27 mouse cellular contexts compared by ENCODE assay signal in the genomic region with DNA sequence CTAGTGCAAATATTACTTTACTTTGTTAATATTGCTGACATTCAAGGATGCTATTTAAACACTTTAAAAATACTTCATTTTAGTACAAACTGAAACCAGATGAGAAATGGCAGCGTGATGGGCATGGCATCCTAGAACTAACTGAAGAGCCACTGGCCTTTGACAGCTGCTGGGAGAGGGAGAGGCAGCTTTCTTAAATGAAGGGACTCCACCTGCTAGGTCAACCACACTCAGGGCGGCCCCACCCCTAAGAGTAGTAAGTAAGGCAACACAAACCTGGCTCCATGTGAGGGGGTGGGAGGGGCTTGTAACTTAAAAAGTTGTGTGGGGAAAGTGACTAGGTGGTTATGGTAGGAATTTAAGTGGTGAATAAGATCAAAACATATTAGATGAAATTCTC. TPM values are rescaled to one million over a fixed set of nuclear protein-coding genes. Genes with fewer than 3 reads are reported as not detected.
DNase-seq lines count a peak whose midpoint lies in the region; ATAC-seq and TF ChIP-seq lines count a peak whose summit lies in the region.
"Had no signal": no experiment of that assay in that cellular context is flagged by ENCODE, and none has a peak within 500 bp of the region (broad histone marks: within the 10 kb centered on the region; RNA-seq: fewer than 3 reads in every experiment).

No protein-coding gene starts in this region.

- H3K4me2 ChIP-seq in hindbrain, postnatal 0 days (ENCODE audit: low read depth, low read length), result no peak overlapping the region
- H3K4me2 ChIP-seq: embryonic facial prominence, embryonic 12.5 days; forebrain, embryonic 15.5 days; hindbrain, embryonic 13.5 days had no signal

- H3K27ac ChIP-seq in bone marrow macrophage, adult 2 months (ENCODE audit: insufficient read depth, low read depth, low read length), result 0 out of 2 replicates have a peak overlapping the region, but pooled peaks have one; percentile 12
- no peak overlapping the region for H3K27ac ChIP-seq in hindbrain, postnatal 0 days
- H3K27ac ChIP-seq: embryonic facial prominence, embryonic 12.5 days; forebrain, embryonic 15.5 days; heart, embryonic 10.5 days; hindbrain, embryonic 13.5 days had no signal

- no peak overlapping the region for H3K4me3 ChIP-seq in bone marrow macrophage, adult 2 months (ENCODE audit: insufficient read depth, low read length)
- H3K4me3 ChIP-seq in hindbrain, postnatal 0 days (ENCODE audit: low read length), result no peak overlapping the region
- H3K4me3 ChIP-seq: embryonic facial prominence, embryonic 12.5 days; forebrain, embryonic 15.5 days; heart, embryonic 10.5 days; hindbrain, embryonic 13.5 days had no signal

- H3K27me3 ChIP-seq in hindbrain, postnatal 0 days (ENCODE audit: insufficient read depth, low read length), result no peaks in the 10 kb centered on the region
- H3K27me3 ChIP-seq: embryonic facial prominence, embryonic 12.5 days; forebrain, embryonic 15.5 days; hindbrain, embryonic 13.5 days; Patski had no signal

- no peaks in the 10 kb centered on the region for H3K9me3 ChIP-seq in hindbrain, postnatal 0 days (ENCODE audit: low read length)
- H3K9me3 ChIP-seq: embryonic facial prominence, embryonic 12.5 days; forebrain, embryonic 15.5 days; heart, embryonic 10.5 days; hindbrain, embryonic 13.5 days had no signal

- peaks cover 59% of the 10 kb centered on the region for H3K4me1 ChIP-seq in bone marrow macrophage, adult 2 months (ENCODE audit: control insufficient read depth, insufficient read depth, low read length)
- no peaks in the 10 kb centered on the region for H3K4me1 ChIP-seq in hindbrain, postnatal 0 days (ENCODE audit: insufficient read depth, low read length)
- H3K4me1 ChIP-seq: embryonic facial prominence, embryonic 12.5 days; forebrain, embryonic 15.5 days; heart, embryonic 10.5 days; hindbrain, embryonic 13.5 days had no signal

- no peak for TF ChIP-seq POLR2A in bone marrow macrophage, adult 2 months (IDR thresholded peaks at IDR 0.05; ENCODE audit: borderline replicate concordance, low read depth, low read length)

- 81% methylated on average over 2 of the region's 2 CpGs for WGBS in hindbrain, postnatal 0 days

- no peaks in the 10 kb centered on the region for H3K36me3 ChIP-seq in hindbrain, postnatal 0 days (ENCODE audit: insufficient read depth, low read length)
- H3K36me3 ChIP-seq: embryonic facial prominence, embryonic 12.5 days; forebrain, embryonic 15.5 days; heart, embryonic 10.5 days; hindbrain, embryonic 13.5 days had no signal

- H3K9ac ChIP-seq in hindbrain, postnatal 0 days (replicated peaks; ENCODE audit: low read length), result no peak overlapping the region
- H3K9ac ChIP-seq: embryonic facial prominence, embryonic 12.5 days; forebrain, embryonic 15.5 days; hindbrain, embryonic 13.5 days had no signal

- peak; percentile 62 for ATAC-seq in CD4-positive, CD25-positive, alpha-beta regulatory T cell, adult 4 months
- no peak for ATAC-seq in hindbrain, postnatal 0 days
- ATAC-seq: forebrain, embryonic 15.5 days; Patski had no signal

- peak; percentile 49 for DNase-seq in thymus, postnatal 14 days
- DNase-seq in thymus, adult 18-20 months, result no peak
- DNase-seq in urinary bladder, postnatal 25 days (ENCODE audit: low spot score), result no peak
- DNase-seq in embryo, embryonic 9.5 days (ENCODE audit: extremely low spot score), result no peak
- DNase-seq in hindbrain, postnatal 0 days (ENCODE audit: low spot score), result no peak
- DNase-seq: adrenal gland, adult 8-10 months; adrenal gland, postnatal 36 days; cerebellum, adult 11 months; cerebellum, adult 8-10 months; cerebellum, postnatal 14 days; embryo, embryonic 11 days; gastrocnemius, postnatal 10 days; heart, adult 18-20 months; heart, postnatal 10 days had no signal

- no peak for TF ChIP-seq CTCF in bone marrow macrophage, adult 2 months (IDR thresholded peaks at IDR 0.05; ENCODE audit: low read depth, low read length)
- TF ChIP-seq CTCF in hindbrain, postnatal 0 days (IDR thresholded peaks at IDR 0.05; ENCODE audit: low read depth), result no peak

RNA-seq across cellular contexts. Expression of gene Stambpl1, which starts 10.6 kb away (rescaled TPM):
- polyA plus RNA-seq in CD4-positive, CD25-positive, alpha-beta regulatory T cell, adult 4 months (2017; shearing (Covaris generic)), result 100 to 1,000 TPM in 1 of 2 experiments, 10 to 100 TPM in 1; 87.6 to 100 TPM
- polyA plus RNA-seq in bone marrow macrophage, adult 2 months (2012; ENCODE audit: insufficient read depth, insufficient read length, missing spikeins), result 28.3 and 30.3 TPM in 2 replicates
- total RNA-seq in hindbrain, postnatal 0 days (2014; rRNA removed), result 16.1 and 21.2 TPM in 2 replicates
- 19.4 and 19.5 TPM in 2 replicates for polyA plus RNA-seq in hindbrain, postnatal 0 days (2015; fragmentation: Nextera tagmentation; extraction: Ambion mirVana)

RNA-seq across cellular contexts. Expression of gene Ankrd22, which starts 36.8 kb away (rescaled TPM):
- polyA plus RNA-seq in CD4-positive, CD25-positive, alpha-beta regulatory T cell, adult 4 months (2017; shearing (Covaris generic)), result not detected
- not detected in 2 replicates for polyA plus RNA-seq in bone marrow macrophage, adult 2 months (2012; ENCODE audit: insufficient read depth, insufficient read length, missing spikeins)
- not detected in 2 replicates for total RNA-seq in hindbrain, postnatal 0 days (2014; rRNA removed)
- polyA plus RNA-seq in hindbrain, postnatal 0 days (2015; fragmentation: Nextera tagmentation; extraction: Ambion mirVana), result not detected in 2 replicates
- total RNA-seq: adrenal gland, adult 8-10 months; adrenal gland, postnatal 36 days; gastrocnemius, postnatal 10 days; gastrocnemius, postnatal 4 days; heart, adult 18-20 months; heart, postnatal 10 days had no signal
- polyA plus RNA-seq: forebrain, embryonic 11.5 days; forebrain, embryonic 15.5 days; frontal cortex, adult 2 months; heart, embryonic 10.5 days; heart, embryonic 14.5 days; hindbrain, embryonic 13.5 days had no signal

RNA-seq across cellular contexts. Expression of gene Acta2, which starts 52.7 kb away (rescaled TPM):
- under 1 TPM; 0.39 to 0.47 TPM for polyA plus RNA-seq in CD4-positive, CD25-positive, alpha-beta regulatory T cell, adult 4 months (2017; shearing (Covaris generic))
- polyA plus RNA-seq in bone marrow macrophage, adult 2 months (2012; ENCODE audit: insufficient read depth, insufficient read length, missing spikeins), result 22.4 and 25.9 TPM in 2 replicates
- 8.1 and 8.6 TPM in 2 replicates for total RNA-seq in hindbrain, postnatal 0 days (2014; rRNA removed)
- polyA plus RNA-seq in hindbrain, postnatal 0 days (2015; fragmentation: Nextera tagmentation; extraction: Ambion mirVana), result 6.7 and 13.1 TPM in 2 replicates
- total RNA-seq: common myeloid progenitor, adult 5-6 weeks; hematopoietic stem cell, adult 5-6 weeks had no signal
